Mouse (Mus musculus): ENCODE results near the gene Hebp1.

The Hebp1 gene

DNA sequence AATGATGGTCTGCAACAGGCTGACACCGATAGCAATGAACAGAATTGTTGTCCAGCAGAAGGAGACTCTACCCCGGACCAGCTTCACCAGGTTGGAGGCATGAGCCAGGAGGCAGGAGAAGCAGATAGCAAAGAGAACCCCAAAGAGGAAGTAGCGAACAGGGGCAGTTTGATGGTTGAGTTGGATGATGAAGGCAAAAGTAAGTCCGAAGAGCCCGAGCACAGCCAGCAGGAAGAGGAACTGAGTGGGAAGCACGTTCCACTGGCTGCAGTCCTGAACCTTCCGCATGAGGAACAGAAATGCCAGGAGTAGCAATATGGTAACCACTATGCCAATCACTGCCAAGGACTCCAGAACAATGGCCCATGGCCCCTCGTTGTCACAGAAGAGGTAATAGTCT is 81.3 kb downstream of the Hebp1 start:
- DNase-seq (ENCODE audit: low read depth, low spot score), result no peak

DNA sequence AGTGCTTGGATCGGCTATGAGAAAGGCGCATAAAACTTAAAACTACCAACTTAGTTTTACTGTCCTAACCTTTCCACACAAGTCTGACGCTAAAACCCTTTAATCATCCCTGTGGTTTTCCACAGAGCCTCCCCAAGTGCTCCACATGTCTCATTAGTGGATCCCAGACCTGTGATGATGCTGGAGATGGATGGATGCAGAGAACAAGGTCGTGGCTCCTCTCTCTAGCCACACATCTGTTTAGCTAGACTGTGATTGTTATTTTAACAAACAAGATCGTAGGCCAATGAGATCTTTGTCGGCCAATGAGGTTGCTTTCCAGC is 84.7 kb downstream of the Hebp1 start:
- no peak for DNase-seq (ENCODE audit: low read depth, low spot score)

DNA sequence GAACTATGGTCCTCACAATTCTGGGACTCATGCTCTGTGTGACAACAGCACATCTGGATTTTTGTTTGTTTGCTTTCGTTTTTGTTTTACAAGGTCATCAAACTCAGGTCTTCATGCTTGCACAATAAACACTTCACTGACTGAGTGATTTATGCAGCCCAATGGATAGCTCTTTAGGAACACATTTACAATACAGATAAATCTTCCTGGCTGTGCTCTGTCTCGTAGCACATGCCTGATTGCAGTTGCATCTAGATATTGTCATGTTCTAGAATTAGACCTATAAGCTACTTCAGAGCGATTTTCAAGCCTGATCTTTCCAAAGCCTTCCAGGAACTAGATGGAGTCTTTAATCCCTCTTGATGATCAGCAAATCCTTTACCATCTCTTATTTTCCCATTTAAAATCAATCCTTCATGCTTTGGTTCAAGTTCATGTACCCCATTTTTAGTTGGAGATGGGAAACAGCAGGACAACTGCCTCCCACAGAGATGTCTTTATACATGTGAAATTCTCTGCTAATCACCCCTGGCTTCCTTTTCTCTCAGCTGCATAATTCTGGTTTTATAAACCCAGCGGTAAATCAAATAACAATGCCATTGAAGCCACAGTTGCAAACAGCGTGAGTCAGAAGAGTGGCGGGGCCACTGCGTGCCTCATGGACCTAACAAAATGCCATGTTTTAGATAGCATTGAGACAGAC is 85.3 kb downstream of the Hebp1 start:
- DNase-seq (ENCODE audit: low read depth, low spot score), result no peak

DNA sequence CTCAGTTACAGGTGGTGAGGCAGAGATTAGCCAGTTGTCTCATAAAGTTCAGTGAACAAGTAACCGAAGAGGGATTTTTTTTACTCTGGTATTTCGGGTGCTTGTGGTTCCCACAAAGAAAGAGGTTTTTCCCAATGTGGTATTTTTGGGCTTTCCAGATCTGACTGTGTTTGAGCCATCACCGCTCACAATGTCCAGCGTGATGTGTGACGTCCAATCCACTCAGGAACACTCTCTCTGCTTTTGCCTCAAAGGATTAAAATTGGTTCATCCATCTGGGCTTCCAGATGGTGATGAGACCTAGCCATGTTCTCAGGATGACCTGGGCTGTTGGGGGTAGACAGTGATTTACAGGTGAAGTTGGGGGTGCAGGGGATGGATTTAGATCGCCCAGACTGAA is 90.8 kb downstream of the Hebp1 start:
- DNase-seq (ENCODE audit: low read depth, low spot score), result no peak

DNA sequence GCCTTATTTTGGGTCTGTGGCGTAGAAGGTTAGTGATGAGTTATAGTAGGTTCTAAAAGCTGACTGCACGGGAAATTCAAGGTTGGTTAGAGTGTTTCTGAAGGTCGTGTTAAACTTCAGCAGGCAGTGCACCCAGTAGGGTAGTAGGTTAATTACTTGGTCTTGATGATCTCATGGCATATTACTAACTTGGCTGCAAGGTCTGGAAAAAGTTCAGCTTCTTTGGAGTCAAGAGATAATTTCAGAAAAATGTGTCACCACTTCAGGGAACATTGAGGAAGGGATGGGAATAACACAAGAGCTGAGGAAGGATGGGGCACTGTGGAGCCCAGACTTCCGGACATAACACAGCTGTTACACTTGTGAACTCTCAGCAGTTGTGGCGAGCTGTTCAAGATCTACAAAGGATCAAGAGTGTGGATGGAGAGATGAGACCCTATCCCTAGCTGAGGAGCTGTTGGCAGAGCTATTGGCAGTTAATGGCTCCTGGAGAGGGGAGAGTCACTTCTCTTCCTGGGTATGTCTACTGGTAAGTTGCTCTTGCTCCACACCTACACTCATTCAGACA is 95.0 kb downstream of the Hebp1 start:
- DNase-seq (ENCODE audit: low read depth, low spot score), result no peak

DNA sequence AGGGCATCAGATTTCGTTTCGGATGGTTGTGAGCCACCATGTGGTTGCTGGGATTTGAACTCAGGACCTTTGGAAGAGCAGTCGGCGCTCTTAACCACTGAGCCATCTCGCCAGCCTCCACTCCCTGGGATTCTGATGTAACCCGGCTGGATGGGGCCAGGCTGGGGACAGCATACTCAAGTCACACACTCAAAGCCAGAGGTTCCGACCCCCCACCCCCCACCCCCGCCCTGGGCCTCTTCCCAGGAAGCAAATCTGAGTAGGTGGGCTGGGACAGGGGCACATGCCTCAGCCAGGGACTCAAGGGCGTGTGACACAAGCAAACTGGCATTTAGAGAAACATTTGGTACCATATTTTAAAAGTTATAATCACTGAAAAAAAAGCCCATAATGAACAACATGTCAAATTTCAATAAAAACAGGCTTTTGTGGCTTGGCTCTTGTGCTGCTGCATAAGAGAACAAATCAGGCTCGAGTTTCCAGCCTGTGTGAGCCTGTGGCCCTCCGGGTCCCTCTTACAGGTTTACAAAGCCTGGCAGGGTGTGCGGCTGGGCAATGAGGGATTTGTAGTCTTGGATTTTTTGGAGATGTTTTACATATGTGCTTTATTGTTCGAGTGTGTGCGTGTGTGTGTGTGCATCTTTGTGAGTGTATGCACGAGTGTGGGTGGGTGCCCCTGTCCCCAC is 96.9 kb downstream of the Hebp1 start:
- no peak for DNase-seq (ENCODE audit: low read depth, low spot score)

DNA sequence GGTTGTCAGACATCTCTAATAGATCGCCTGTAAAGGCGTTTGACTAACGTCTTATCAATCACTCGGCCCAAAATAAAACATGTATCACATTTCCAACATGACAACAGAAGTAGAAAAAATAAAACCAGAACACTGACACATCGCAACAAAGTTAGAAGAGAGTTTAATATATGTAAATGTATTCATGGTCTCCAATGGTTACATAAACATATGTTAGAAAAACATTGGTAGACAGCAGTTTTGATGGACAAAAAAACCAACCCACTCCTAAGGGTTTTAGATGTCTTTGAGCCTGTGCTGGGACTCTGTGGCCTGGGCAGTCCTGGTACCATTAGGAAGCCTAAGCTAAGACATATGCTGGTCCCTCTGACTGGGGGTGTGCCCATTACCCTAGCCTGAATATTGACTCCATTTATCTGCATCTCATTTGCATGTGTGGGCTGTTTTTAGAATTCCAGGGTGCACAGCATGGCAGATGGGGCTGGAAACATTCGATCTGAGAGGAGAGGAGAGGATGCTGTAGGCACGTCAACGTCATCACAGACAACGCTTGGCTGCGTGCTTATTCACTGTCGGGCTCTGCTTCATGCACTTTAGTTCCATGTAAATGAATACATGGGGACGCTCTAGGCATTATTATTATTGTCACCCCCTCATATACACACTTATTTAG is 104.9 kb downstream of the Hebp1 start:
- peak; percentile 49 for DNase-seq (ENCODE audit: low read depth, low spot score)

DNA sequence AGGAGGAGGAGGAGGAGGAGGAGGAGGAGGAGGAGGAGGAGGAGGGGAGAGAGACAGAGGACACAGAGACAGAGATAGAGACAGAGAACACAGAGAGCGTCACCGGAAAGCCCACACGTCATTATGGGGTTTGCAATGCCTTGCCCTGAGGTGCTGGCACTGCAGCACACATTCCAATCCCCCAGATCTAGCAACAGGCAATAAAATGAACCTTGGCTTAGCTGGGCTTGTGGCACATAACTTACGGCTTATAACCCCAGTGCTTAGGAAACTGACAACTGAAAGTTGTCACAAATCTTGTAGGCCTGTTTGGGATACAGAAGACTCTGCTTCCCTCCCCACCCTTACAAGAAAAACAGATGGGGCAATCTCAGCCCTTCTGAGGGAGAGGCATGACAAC is 107.2 kb downstream of the Hebp1 start:
- DNase-seq (ENCODE audit: low read depth, low spot score), result no peak

DNA sequence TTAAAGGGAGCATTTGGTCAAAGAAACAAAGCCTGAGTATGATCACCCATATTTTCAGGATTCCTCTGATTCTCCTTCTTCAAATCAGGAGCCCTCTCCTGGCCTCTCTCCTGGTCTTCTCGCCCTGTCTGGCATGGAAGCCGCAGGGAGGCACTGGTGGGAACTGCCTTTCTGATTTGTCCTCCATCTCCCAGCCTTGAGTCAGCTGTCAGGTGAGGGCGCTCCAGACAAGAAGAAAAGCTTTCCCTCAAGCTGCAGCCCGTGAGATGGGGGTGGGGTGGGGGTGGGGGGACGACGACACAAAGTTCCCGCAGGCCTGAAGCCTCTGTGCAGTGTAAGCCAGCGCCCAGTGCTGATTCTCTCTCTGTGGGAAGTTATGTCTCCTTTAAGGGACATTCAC is 108.0 kb downstream of the Hebp1 start:
- no peak for DNase-seq (ENCODE audit: low read depth, low spot score)

DNA sequence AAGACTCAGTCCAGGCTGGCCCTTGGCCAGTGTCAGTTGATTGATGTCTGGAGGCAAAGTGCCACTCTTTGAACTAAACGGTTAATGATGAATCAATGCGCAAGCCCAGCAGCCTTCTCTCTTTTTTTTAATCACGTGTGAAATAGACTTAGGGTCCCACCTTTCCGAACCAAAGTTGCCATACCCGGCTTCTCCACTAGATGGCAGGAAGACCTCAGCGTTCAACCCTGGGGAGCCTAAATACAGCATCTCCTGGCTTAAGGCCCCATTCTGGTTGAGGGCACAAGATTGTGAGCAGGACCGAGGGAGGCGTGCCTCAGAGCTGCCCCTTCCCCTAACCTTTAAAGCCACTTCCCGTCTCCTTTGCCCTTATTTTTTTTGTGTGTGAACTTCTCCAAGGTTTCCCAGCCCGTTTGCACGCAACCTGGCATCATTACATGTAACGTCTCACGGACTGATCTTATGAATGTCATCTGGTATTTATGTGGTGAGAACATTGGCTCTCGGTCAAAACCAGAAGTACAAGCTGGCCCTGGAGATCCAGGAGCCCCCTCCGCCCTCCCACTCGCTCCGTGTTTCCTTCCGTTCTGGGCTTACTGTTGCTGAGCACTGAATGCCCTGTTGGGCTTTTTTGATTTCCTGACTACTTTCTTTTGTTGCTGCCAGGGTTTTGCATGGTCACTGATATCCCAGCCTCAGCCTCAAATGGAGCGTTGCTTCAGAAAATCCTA is 109.9 kb downstream of the Hebp1 start:
- DNase-seq (ENCODE audit: low read depth, low spot score), result peak; percentile 51

All from brain, embryonic 18.5 days (tissue).